Mouse (Mus musculus) urinary bladder, adult 2 months (tissue): ENCODE data around the gene Oit1. TPM values are rescaled to one million over a fixed set of nuclear protein-coding genes. Genes with fewer than 3 reads are reported as not detected.

ENCODE experiments used
- DNase-seq: peaks from one replicate; pipeline ENCODE4 v3.0.0; 2022; ENCODE audit warnings: low spot score
- polyA plus RNA-seq: library from polyadenylated mRNA; depleted of rRNA; stranded (reverse); fragments of >200 nt; gene quantifications from 2 replicates; pipeline ENCODE4 v1.2.3, GENCODE M21; 2012; rRNA removed

Oit1 gene
- polyA plus RNA-seq = 43.9 and 48.4 TPM in 2 replicates

DNA sequence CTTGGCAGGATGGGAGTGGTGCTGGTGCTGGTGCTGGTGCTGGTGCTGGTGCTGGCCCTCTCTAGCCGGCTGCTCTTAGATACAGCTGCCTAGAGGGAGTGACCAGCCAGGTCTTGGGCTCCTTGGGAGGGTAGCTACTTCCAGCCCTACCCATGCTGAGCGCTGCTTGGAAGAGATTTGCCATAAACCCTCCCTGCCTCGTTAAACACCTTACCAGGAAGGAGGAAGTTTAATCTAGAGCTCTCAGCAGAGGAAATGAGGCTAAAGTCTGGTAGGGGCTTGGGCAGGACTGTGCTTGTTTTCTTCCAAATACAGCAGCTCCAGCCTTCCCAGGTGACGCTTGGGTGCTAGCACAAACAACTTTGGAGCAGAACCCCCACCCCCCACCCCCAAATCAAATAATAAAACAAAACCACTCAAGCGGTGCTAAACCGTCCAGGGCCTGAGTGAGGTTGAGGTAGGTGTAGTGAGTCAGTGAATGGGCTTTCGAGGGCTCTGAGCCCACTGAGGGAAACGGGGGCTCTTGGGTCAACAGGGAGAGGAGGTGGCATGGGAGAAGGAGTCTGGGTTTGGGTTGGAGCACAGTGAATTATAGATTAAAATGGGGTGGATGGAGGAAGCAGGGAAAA is at the start of gene Oit1:
Gene Oit1 (minus strand): TSS at position 70 of the 629 bp plus-strand sequence.
- DNase-seq = peak; percentile 30

DNA sequence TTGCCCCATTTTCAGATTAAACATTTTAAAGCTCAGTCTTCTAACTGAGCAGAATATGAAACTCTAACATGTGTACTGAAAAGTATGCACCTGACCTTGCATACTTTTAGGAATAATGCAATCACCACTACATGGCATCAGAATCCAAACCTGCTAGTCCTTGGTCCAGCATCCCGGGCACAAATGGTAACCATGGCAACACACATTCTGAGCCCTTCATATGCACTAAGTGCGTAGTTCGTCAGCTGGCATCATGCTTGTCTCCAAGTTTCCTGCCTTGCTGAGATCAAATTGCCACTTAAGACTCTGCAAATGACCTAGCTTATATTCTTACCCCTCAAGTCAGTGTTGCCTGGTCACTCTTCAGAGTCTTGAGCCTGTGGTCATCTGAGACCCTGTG is 44.3 kb upstream of the Oit1 start:
- DNase-seq = no peak

DNA sequence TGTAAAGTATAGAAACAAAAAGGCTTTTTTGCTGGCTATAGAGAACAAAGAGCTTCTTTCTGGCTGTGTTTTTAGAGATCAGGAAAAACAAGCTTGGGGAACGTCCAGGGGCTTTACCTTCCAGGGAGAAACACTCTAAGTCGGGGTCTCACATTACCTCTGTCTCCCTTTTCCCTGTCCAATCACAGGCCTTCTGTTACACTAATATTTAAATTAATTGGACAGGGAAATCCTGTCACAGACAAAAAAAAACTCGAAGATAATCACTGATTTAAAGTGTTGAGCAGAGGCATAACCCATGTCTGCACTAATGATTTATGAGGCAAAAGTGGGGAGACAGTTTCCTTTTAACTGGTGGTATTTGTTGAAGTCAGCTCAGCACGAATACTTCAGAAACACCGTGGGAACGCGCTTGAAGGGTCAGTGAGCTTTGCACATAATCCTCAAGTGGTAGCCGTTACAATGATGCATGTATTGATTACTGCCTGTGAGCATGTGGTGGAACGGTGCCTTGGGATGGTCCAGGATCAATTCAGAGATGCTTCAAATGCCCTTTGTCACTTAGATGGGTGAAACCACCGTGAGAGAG is 42.7 kb upstream of the Oit1 start:
- DNase-seq = no peak

DNA sequence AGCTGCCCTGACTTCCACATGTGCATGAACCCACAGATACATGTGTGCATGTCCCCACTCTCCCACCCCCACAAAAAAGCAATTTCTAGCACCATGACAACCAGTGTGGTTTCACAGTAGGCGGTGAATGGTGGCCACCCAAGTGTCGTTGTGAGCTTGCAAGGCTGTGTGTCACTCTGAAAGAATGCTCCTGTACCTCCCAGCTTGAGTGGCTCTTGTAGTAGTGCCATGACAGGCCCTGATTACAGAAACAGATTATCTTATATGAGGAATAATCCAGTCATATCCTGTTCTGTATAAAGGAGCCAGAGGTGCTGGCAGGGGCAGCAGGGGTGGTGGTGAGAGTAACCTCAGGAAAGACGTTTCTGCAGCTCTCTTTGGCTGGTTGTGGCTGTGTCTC is 40.1 kb upstream of the Oit1 start:
- no peak for DNase-seq

DNA sequence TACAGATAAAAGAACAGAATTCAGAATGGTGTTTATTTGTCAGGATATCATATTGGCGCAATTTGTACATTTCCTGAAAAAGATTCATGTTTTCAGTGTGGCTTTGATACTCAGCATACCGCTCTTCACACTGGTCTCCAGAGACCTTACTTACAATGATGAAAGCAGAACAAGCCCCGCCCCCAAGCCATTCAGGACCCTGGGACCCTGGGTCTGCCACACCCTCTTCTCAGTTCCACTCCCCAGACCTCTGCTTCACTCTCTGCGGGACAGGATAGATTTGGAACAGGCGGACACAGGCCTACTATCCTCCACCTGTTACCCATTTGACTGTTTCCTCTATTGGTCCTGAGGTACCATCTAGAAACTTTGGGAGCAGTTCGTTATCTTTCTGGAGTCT is 27.4 kb upstream of the Oit1 start:
- DNase-seq = no peak

DNA sequence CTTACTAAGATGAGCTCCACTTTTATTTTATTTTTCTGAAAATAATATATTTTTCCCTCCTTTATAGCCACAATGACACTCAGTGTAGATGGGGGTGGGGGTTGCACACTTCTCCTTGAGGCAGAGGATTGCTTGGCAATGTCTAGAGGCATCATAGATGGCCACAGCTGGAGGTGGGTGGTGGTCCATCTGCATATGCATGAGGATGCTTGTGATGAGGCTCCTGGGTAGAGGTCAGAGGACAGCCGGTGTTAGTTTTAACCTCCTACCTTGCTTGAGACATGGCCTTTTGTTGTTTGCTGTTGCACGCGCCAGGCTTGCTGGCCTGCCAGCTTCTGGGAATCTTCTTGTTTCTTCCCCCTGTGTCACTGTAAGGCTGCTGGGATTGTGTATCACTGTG is 24.8 kb upstream of the Oit1 start:
- DNase-seq = no peak

DNA sequence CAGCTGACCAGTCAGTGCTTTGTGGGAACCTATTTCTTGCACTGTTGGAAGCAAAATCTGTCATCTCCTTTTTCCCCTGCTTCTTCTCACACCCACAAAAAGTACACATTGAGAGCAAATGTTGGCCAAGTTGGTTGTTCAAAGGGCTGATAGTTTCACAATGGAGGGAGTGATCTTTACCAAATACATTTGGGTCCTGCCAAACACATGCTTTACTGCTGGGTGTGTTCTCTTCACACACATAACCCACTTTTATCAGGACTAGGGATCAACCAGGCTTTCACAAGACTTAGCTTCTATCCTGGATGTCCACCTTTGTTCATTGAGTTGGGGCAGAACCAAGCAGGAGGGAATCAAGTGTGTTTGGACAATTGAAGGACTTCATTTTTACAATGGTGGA is 20.0 kb upstream of the Oit1 start:
- no peak for DNase-seq

DNA sequence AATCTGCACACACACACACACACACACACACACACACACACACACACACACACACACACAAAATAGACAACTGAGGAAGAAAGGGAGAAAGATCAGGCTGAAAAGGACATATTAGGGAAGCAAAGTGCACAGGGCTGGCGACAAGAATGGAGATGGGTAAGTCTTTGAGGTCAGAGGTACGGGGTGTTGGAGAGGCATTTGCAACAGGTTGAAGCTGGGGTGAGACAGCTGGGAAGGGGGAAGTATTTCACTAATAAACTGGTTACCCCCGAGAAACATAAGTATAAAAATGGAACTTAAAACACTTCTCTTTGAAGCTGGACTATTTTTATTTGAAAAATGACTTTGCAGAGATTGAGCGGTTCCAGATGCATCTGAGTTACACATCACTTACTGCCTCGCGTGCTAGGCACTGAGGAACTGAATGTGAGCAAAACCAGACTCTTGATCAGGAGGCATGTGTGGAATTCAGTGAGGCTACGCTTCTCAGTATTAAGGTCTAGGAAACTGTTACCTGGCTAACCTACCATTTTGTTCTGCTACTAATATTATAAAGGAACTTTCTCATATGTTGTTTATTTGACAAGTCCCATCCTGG is 17.2 kb upstream of the Oit1 start:
- no peak for DNase-seq

DNA sequence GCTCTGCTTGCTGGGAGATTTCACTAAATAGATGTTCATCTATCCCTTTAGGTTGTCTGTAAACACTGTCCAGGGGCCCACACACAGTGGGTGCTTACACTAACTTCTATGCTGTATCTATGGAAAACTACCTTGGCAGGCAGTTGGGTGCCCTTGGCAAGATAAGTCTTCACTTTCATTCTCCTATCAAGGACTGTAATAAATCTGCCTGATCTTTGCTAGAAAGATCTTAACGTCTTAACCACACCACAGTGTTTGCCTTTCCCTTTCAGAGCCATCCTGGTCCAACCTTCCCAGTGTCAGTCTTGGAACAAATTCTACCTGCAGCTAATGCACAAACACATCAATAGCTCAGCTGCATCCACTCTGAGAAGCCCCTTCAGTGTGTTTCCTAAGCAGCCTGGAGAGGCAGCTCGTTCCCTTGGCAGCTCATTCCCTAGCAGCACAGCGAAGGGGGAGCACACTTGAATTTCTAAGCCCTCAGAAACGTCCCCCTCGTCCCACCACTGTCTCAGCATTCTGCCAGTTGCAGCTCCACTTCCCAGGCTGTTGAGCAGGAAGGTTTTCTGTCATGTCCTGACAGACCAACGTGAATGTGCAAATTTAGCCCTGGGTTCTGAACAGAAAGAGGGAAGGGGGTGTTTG is 13.7 kb upstream of the Oit1 start:
- DNase-seq = no peak

DNA sequence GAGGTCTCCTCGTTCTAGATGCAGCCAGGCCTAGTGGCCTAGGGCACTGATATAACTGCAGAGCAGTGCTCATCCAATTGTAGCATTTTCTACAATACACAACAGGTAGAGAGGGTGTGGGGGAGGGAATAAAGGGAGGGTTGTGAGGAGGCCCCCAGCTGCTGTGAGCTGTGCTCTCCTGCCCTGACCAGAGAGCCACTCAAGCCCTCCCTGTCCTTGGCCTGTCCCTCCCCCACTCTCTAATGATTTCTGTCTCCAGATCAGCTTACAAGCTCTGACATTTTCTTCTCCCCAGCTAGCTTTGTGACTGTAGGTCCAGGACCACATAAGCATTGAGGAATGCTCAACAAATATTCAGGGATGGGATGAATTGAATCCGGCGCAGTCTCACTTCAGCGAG is 9.2 kb downstream of the Oit1 start:
- DNase-seq = no peak

DNA sequence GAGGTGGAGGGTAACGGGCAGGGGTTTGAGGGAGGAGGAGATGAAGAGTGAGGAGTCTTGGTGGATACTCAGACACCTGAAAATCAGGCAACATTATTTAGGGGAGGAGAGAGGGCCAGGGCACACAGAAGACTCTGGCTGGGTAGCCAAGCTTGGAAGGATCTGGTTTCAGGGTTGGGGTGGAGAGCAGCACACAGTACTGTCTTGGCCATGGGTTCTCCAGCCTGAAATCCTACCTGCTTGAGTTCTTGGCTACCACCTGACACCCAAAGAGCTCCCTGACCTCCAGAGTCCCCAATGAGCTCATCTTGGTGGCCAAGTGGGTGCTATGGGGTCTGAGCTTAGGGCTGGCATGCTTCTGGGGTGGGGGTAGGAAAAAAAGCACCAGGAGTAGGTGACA is 9.7 kb downstream of the Oit1 start:
- DNase-seq = no peak

DNA sequence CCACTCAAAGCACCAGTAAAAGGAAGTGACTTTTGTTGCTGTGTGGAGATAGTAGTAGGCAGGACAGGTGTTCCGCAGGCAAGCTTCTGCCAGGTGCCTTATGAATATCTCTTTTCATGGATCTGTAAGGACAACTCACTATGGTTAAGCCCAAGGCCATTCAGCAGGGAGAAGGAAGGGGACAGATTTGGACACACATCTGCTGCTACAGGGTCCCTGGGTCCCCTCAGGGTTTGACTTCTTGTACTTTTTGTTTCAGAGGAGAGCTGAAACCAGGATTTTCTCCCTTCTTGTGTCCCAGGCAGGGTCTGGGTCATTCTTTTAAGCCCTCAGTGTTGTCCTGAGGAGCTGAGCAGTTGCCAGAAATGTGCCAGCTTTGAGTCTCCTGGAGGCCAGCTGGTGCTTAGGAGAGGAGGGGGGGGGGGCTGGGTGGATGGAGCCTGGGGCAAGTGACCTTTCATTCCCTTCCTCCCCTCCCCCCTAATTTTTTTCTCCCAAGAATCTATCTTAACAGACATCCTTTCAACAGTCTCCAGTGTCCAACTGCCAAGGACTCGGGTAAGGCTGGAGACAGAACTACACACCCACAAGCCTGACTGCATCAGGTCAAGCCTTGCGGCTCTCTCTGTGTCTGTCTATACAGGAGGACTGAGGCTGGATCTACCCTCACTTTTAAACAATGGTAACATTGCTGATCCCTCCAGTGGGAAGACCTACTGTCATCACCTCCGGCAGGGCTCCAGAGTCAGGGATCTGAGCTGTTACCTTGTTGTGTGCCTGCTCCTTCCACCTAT is 10.6 kb downstream of the Oit1 start:
- DNase-seq = no peak

DNA sequence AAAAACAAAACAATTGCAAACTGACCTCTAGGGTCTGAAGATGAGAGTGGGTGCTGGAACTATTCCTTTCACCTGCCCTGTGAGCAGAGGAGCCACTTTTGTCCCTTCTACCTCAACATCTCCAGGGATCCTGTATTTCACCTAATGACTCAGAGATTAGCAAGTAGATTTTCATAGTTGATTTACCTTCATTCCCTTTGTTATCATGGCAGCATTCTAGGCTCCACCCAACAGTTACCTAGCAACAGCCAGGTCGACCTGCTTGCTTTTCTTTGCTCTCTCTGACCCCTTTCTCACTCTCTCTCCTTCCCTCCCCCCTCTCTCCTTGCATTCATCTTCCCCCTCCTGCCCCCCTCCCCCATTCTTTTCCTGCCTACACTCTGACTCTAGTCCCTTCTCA is 11.4 kb downstream of the Oit1 start:
- DNase-seq = no peak

DNA sequence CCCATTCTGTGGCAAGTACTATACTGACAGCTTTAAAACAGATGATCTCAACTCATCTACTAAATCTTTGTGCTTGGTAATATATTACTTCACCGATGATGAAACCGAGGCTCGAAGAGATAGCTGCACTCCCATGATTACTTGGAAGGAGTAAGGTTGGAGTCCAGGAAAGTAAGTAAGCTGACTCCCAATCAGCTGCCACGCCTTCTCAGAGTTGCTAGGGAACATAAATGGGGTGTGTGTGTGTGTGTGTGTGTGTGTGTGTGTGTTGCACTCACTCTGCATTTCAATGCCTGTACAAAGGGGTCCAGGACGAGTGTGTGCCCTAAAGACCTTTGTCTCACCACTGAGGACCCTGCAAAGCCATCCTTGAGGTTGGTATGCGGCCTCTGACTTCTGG is 12.7 kb downstream of the Oit1 start:
- DNase-seq = no peak

DNA sequence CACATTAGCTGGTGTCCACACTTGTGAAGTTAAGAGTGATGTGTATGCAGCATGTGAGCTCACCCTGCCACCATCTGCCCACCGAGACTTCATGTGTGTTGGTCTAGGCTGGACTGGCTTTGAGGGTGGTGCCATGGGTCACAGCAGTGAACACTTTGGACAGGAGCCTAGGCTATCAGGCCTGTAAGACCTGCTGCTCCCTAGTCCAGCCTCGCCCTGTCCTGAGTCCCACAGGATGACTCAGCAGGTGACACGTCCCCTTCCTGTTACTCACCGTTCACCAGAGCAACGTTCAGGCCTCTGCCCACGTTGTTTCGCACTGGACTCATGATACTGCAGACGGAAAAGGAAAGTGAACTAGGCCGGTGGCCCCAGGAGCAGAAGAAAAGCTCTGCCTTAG is 21.7 kb downstream of the Oit1 start:
- DNase-seq = peak; percentile 42

DNA sequence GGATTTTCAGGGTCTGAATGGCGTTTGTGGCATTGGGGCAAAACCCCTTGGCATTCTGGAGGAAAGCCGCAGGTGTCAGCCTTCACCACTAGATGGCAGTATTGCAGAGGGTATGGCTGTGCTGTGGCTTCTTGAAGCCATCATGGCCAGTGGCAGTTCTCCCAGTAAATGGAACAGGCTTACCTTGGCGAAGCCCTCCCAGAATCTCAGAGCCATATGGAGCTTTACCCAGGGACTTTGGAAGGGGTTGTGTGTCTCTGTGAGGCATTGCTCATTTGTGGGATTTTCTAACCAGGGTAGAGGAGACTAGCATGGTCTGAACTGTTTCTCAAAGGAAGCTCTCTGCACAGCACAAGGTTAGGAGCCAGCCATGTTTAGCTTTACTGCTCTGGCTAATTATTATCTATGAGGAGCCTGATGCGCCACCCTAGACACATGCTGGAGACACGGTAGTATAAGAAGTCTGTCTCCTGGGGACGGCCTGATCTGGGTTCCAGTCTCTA is 22.5 kb downstream of the Oit1 start:
- DNase-seq = peak; percentile 44

DNA sequence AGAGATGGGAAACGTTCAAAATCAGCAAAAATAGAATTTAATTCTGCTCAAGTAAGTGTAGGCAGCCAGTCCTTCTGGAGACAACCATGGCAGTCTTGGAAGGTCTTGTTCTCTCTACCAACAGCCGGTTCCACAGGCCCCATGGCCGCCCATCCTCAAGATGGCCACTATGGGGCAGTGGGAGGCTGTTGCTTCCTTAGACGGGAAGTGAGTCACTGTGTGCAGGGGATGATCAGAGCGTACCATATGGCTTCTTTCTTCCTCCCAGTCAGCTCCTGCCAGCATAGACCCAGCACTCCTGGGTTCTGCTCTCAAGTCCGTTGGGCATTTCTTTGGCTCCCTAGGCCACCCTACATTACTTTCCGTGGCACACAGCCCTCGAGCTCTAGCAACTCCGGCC is 29.6 kb downstream of the Oit1 start:
- no peak for DNase-seq

DNA sequence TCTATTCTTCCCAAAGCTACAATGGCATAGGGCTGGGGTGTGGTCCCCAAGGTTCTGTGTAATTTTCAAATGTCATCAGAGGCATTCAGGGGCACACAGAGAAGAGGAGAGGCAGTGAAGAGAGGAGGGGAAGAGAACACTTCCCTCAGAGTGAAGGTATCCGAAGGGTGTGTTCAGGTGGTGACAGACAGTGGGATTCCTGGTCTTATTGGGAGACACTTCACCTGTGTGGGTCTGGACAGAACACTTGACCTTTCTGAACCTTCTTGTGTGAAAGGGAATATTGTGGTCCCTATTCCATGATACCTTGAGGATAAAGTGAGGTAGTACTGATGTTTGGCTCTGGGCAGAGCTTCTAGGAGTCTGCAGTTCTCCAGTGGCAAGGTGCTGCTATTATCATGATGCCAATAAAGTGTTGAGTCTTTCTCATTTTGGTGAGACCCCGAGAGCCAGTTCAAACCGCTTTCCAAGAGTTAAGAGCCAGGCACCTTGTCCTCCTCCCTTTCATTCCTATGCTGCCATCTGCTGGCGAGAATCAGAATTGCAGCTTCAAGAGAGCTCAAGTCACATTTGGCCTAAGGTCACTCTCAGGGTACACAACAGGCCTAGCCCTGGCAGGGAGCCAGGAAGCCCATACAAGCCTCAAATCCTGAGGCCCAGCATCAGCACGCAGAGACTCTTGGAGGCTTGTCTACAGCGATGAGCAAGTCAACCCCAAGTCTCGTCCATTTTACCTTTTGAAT is 32.1 kb downstream of the Oit1 start:
- peak; percentile 71 for DNase-seq

DNA sequence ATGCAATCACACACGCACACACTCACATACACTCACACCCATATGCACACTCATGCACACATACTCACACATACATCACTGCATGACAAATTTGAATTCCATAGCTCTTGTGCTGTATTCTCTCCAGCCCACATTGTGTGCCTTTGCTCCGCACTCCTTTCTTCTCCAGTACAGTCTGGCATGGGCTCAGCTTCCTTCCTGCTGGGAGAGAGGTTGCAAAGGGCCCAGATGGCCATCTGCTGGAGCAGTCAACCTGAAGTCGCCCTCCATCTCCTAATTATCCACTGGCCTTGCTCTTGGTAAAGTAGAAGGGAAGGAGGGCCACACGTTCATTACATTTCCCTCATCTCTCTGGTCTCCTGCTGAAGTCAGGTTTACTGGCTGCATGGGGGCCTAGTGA is 33.0 kb downstream of the Oit1 start:
- no peak for DNase-seq

DNA sequence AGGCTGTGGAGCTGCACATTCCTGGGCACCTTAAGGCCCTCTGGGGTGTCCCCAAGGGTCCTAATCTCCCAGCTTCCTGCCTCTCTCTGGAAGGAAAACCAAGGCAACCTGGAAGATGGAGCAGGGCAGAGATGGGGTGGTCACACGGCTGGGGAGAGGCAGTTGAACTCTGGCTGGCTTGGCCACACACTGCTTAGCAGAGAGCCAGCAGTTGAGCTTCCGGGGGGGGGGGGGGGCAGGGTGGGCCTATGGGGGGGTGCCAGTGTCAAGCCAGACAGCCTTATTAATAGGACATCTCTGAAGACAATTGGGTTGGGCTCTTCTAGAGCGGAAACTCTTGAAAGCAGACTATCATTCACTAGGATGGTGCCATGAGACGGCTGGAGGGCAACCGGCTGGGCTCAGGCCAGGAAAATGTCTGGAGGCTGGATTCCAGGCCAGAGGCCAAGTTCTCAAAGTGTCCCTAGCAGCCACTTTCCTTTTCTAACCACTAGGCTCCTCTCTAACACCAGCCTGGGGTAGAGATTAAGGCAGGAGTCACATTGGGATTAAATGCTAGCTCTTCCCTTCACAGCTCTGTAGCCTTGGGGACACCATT is 35.9 kb downstream of the Oit1 start:
- DNase-seq = no peak

DNA sequence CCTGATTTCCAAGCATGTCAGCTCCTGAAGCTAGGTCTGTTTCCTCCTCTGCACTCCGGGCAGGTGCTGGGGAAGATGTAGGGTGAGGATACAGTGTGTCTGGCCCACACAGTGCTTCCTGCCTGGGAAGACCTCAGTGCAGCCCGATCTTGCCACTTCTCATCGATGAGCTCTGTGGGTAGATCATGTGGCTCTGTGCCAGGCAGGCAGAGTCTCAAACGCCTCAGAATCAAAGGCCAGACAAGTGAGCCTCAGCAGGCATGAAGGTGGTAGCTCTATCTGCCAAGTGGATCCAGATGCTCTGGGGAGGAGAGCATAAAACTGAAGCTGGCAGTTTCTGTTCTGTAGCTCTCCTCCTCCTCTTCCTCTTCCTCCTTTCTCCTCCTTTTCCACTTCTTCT is 38.3 kb downstream of the Oit1 start:
- no peak for DNase-seq
